In the genomic region with DNA sequence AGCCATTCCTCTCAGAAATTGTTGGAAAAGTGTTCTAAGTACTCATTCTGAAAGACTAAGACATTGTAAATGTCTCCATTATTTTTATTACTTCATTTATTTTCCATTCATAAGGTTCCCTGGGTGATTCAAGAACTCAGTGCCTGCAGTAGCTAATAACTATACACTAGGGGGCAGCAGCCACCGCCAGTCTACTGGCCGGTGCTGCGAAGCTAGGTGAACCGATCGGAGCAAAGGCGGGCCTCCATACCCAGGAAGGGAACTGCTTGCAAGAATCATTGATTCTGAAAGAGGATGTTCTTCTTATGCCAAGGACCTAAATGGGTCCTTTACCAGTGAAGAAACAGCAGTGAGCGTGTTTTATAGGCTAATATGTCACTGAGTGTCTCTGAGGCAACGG, we compare ENCODE assay signal across 8 mouse cellular contexts. TPM values are rescaled to one million over a fixed set of nuclear protein-coding genes. Genes with fewer than 3 reads are reported as not detected.
DNase-seq lines count a peak whose midpoint lies in the region; ATAC-seq and TF ChIP-seq lines count a peak whose summit lies in the region.

No protein-coding gene starts in this region.

- peak; percentile 60; the same call in 1 of the 2 replicates for ATAC-seq in forebrain, embryonic 12.5 days (ENCODE audit: low FRiP score)
- peak; percentile 71 for ATAC-seq in lung, postnatal 0 days

- TF ChIP-seq EP300 in lung, postnatal 0 days (IDR thresholded peaks at IDR 0.05), result no peak

- peak; percentile 55 for DNase-seq in ES-CJ7 (ENCODE audit: low read depth, low spot score)
- DNase-seq in brain, embryonic 14.5 days (ENCODE audit: low read depth), result peak; percentile 89
- peak; percentile 74 to 83 for DNase-seq in heart, postnatal 10 days
- peak; percentile 71 for DNase-seq in layer of hippocampus, adult 11-12 months (ENCODE audit: low spot score)
- peak; percentile 87 for DNase-seq in lung, postnatal 0 days (ENCODE audit: low spot score)
- DNase-seq in retina, embryonic 14.5 days (ENCODE audit: low spot score), result peak; percentile 90
- DNase-seq in thymus, postnatal 4 days, result peak; percentile 80

- WGBS in forebrain, embryonic 12.5 days, result 15% methylated on average over 8 of the region's 8 CpGs
- WGBS in lung, postnatal 0 days, result 14% methylated on average over 8 of the region's 8 CpGs

- H3K4me1 ChIP-seq in forebrain, embryonic 12.5 days, result no peaks in the 10 kb centered on the region
- H3K4me1 ChIP-seq in lung, postnatal 0 days (ENCODE audit: insufficient read depth, low read depth, low read length), result no peaks in the 10 kb centered on the region

- no peak overlapping the region for H3K9ac ChIP-seq in forebrain, embryonic 12.5 days
- H3K9ac ChIP-seq in lung, postnatal 0 days (replicated peaks; ENCODE audit: low read depth), result no peak overlapping the region

- TF ChIP-seq POLR2A in brain, embryonic 14.5 days (IDR thresholded peaks at IDR 0.05; ENCODE audit: borderline replicate concordance, extremely low read depth, insufficient read depth, insufficient read length, poor library complexity, severe bottlenecking), result no peak

- no peak overlapping the region for H3K27ac ChIP-seq in forebrain, embryonic 12.5 days
- H3K27ac ChIP-seq in lung, postnatal 0 days (ENCODE audit: low read length), result no peak overlapping the region

- no peaks in the 10 kb centered on the region for H3K27me3 ChIP-seq in forebrain, embryonic 12.5 days
- no peaks in the 10 kb centered on the region for H3K27me3 ChIP-seq in lung, postnatal 0 days (replicated peaks; ENCODE audit: insufficient read depth, low read length)

- no peak overlapping the region for H3K4me3 ChIP-seq in forebrain, embryonic 12.5 days (replicated peaks)
- no peak overlapping the region for H3K4me3 ChIP-seq in lung, postnatal 0 days (ENCODE audit: low read depth, low read length)

- no peaks in the 10 kb centered on the region for H3K36me3 ChIP-seq in forebrain, embryonic 12.5 days (replicated peaks)
- H3K36me3 ChIP-seq in lung, postnatal 0 days (ENCODE audit: insufficient read depth, low read length), result no peaks in the 10 kb centered on the region

- intact Hi-C loops in heart, postnatal 10 days (cut with DNase I), result loop anchor here (1.0 to 5.0 kb wide), 4 partner anchors 331 to 582 kb away; no protein-coding TSS in a partner anchor

- peak; percentile 90 for TF ChIP-seq CTCF in brain, embryonic 14.5 days (IDR thresholded peaks at IDR 0.05; ENCODE audit: borderline replicate concordance, extremely low read depth, insufficient read depth, insufficient read length)
- peak; percentile 95 for TF ChIP-seq CTCF in lung, postnatal 0 days (IDR thresholded peaks at IDR 0.05)

- H3K4me2 ChIP-seq in forebrain, embryonic 12.5 days, result no peak overlapping the region
- H3K4me2 ChIP-seq in lung, postnatal 0 days (replicated peaks; ENCODE audit: low read depth, low read length), result 0 out of 2 replicates have a peak overlapping the region, but pooled peaks have one; percentile 22

- no peaks in the 10 kb centered on the region for H3K9me3 ChIP-seq in forebrain, embryonic 12.5 days
- no peaks in the 10 kb centered on the region for H3K9me3 ChIP-seq in lung, postnatal 0 days (ENCODE audit: low read length)

RNA-seq across cellular contexts. Expression of gene Bhlhe41, which starts 35.2 kb away (rescaled TPM):
- 1.5 and 3.1 TPM in 2 replicates for polyA plus RNA-seq in brain, embryonic 14.5 days (2012; rRNA removed)
- 1.5 and 1.6 TPM in 2 replicates for polyA plus RNA-seq in forebrain, embryonic 12.5 days (2016; fragmentation: Nextera tagmentation; extraction: Ambion mirVana)
- 10 to 100 TPM; 15.9 to 17.4 TPM for total RNA-seq in heart, postnatal 10 days (2021)
- 3.1 and 4.6 TPM in 2 replicates for polyA plus RNA-seq in lung, postnatal 0 days (2015; fragmentation: Nextera tagmentation; extraction: Ambion mirVana)
